Mouse (Mus musculus) forebrain, embryonic 15.5 days (tissue): ENCODE measurements at regions not wholly inside any gene's neighbourhood (a gene's known extent, or its start where the extent isn't known, plus 50 kb on each side); places are given as distances from the start of the nearest gene placed in this dataset.
A peak's percentile ranks its signal among the peaks of the same experiment; 100 is the strongest.

ENCODE experiments used
- ATAC-seq: fragments of 200-750 bp; cut with Nextera tagmentation; replicated peaks from 2 replicates; pipeline ENCODE4 v1.8.0; 2017; ENCODE audit warnings: mild to moderate bottlenecking, moderate TSS enrichment, moderate library complexity
- H3K27ac ChIP-seq: fragments of 300-500 bp; sonication (generic); replicated peaks from 2 replicates; pipeline ENCODE4 v1.5.1; 2015; ENCODE audit warnings: mild to moderate bottlenecking, inconsistent platforms
- H3K27me3 ChIP-seq: fragments of 300-500 bp; sonication (generic); 2 replicates; pipeline ENCODE4 v1.6.1; 2015; ENCODE audit warnings: inconsistent platforms
- H3K36me3 ChIP-seq: fragments of 300-500 bp; sonication (generic); 2 replicates; pipeline ENCODE4 v1.6.1; 2015; ENCODE audit warnings: mild to moderate bottlenecking, inconsistent platforms
- H3K4me1 ChIP-seq: fragments of 300-500 bp; sonication (generic); 2 replicates; pipeline ENCODE4 v1.6.1; 2015; ENCODE audit warnings: inconsistent platforms
- H3K4me2 ChIP-seq: fragments of 300-500 bp; sonication (generic); replicated peaks from 2 replicates; pipeline ENCODE4 v1.6.1; 2015; ENCODE audit warnings: mild to moderate bottlenecking, inconsistent platforms
- H3K4me3 ChIP-seq: fragments of 300-500 bp; sonication (generic); 2 replicates; pipeline ENCODE4 v1.5.1; 2015; ENCODE audit warnings: mild to moderate bottlenecking, inconsistent platforms
- H3K9ac ChIP-seq: fragments of 300-500 bp; sonication (generic); replicated peaks from 2 replicates; pipeline ENCODE4 v1.6.1; 2015; ENCODE audit warnings: mild to moderate bottlenecking, inconsistent platforms
- H3K9me3 ChIP-seq: fragments of 300-500 bp; sonication (generic); 2 replicates; pipeline ENCODE4 v1.6.1; 2016; ENCODE audit warnings: inconsistent platforms
- WGBS: fragments of 180-500 bp; shearing (Covaris S2); methylation state at CpG from one replicate; pipeline ENCODE4 v1.1.7; 2015; ENCODE audit warnings: mixed read lengths; 5-methylcytosine and 5-hydroxymethylcytosine counted together

DNA sequence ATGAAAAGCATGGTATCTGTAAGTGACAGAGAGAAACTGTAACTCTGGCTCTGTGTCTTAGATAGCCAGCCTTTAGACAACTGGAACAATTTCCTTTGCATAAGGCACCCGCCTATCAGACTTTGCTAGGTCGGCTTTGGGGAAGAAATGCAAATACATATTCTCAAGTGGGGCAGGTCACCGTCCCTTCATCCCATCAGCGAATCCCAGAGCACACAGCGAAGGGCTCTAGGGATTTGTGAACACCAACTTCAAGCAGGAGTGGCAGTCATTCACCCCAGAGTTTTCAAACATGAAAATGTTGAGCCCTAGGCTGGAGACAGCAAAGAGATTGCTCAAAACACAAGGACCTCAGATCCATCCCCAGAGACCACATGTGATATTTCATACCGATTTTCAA, 534.5 kb upstream of the Atp11b start:
- Histone ChIP-seq H3K9ac (no peak overlapping the region), H3K4me2 (no peak overlapping the region), H3K27me3 (no peaks in the 10 kb centered on the region), H3K36me3 (no peaks in the 10 kb centered on the region), H3K9me3 (no peaks in the 10 kb centered on the region), H3K27ac (no peak overlapping the region), H3K4me3 (no peak overlapping the region), H3K4me1 (no peaks in the 10 kb centered on the region)
- ATAC-seq = no peak
- 91% methylated on average over 6 of the region's 6 CpGs for WGBS

GRCm38 (mm10) chr3:35221183-35221582, 532.7 kb upstream of the Atp11b start:
- H3K4me1 ChIP-seq = peaks cover 11% of the 10 kb centered on the region
- no peak overlapping the region for H3K27ac ChIP-seq
- WGBS = 41% methylated on average over 3 of the region's 3 CpGs
- H3K9ac ChIP-seq = no peak overlapping the region
- no peak overlapping the region for H3K4me3 ChIP-seq
- H3K4me2 ChIP-seq = no peak overlapping the region
- ATAC-seq = no peak
- no peaks in the 10 kb centered on the region for H3K36me3 ChIP-seq
- H3K27me3 ChIP-seq = no peaks in the 10 kb centered on the region
- no peaks in the 10 kb centered on the region for H3K9me3 ChIP-seq

DNA sequence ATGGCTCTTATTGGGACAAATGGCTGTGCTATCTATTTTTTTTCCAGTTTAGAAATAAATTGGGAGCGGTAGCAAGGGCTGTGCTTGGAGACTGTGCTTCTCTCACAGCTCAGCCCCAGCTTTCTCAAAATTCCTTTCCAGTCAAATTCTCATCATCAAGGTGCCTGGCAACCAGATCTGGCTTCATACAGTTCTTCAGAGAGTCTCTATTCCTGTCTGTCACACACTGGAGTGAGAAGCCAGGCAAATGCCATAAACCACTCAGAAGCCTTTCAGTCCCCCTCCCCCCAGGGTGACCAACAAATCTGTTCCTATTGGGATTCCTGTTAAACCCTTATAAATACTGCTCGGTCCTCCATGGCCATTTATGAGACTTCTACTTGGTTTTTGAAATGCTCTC, 531.7 kb upstream of the Atp11b start:
- H3K4me1 ChIP-seq = peaks cover 11% of the 10 kb centered on the region
- no peaks in the 10 kb centered on the region for H3K36me3 ChIP-seq
- no peaks in the 10 kb centered on the region for H3K9me3 ChIP-seq
- WGBS = 55% methylated on average over 2 of the region's 2 CpGs
- H3K9ac ChIP-seq = no peak overlapping the region
- no peak for ATAC-seq
- H3K4me2 ChIP-seq = no peak overlapping the region
- no peak overlapping the region for H3K4me3 ChIP-seq
- H3K27ac ChIP-seq = no peak overlapping the region
- H3K27me3 ChIP-seq = no peaks in the 10 kb centered on the region

- Histone ChIP-seq H3K27me3 (no peaks in the 10 kb centered on the region), H3K9ac (no peak overlapping the region; the same call in 1 of the 2 replicates), H3K4me2 (peak overlapping the region; percentile 32), H3K4me1 (peaks cover 11% of the 10 kb centered on the region), H3K4me3 (0 out of 2 replicates have a peak overlapping the region, but pooled peaks have one; percentile 8), H3K9me3 (no peaks in the 10 kb centered on the region), H3K27ac (peak overlapping the region; percentile 46; the same call in 1 of the 2 replicates), H3K36me3 (no peaks in the 10 kb centered on the region)
- peak; percentile 91 for ATAC-seq
- WGBS = 9% methylated on average over 12 of the region's 12 CpGs
Measured at GRCm38 (mm10) chr3:35225051-35225701, 528.7 kb upstream of the Atp11b start.

GRCm38 (mm10) chr3:35225774-35226365, 528.0 kb upstream of the Atp11b start:
- Histone ChIP-seq H3K4me1 (peaks cover 11% of the 10 kb centered on the region), H3K36me3 (no peaks in the 10 kb centered on the region), H3K9me3 (no peaks in the 10 kb centered on the region), H3K27ac (peak overlapping the region; percentile 46; the same call in 1 of the 2 replicates), H3K4me3 (no peak overlapping the region), H3K4me2 (peak overlapping the region; percentile 32; the same call in 1 of the 2 replicates), H3K27me3 (no peaks in the 10 kb centered on the region), H3K9ac (no peak overlapping the region)
- 34% methylated on average over 3 of the region's 3 CpGs for WGBS
- peak; percentile 35 for ATAC-seq

- H3K36me3 ChIP-seq = no peaks in the 10 kb centered on the region
- WGBS = 88% methylated on average over 10 of the region's 10 CpGs
- no peak overlapping the region for H3K9ac ChIP-seq
- H3K4me3 ChIP-seq = no peak overlapping the region
- peaks cover 15% of the 10 kb centered on the region for H3K4me1 ChIP-seq
- H3K27ac ChIP-seq = no peak overlapping the region
- no peaks in the 10 kb centered on the region for H3K9me3 ChIP-seq
- no peak overlapping the region for H3K4me2 ChIP-seq
- ATAC-seq = no peak
- H3K27me3 ChIP-seq = no peaks in the 10 kb centered on the region
Measured at GRCm38 (mm10) chr3:35231158-35231928, 522.6 kb upstream of the Atp11b start.

DNA sequence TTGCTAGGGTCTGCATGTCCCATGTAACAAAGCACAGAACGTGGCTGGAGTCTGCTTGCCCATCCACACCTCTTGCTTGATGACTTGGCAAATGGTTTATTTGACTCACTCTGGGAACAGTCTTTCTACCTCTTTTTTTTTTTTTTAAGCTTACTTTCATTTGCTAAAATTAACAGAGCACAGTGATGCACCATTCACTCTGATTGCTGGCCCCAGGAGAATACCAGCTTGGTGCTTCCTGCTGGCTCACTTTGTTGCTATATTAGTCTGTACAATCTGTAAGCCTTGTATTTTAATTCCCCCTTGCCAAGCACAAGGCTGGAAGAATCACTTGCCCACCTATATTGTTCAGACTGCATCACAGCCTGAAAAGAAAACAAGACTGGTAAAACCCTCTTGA, 521.4 kb upstream of the Atp11b start:
- WGBS = 37% methylated on average over 1 of the region's 1 CpGs

GRCm38 (mm10) chr3:35235066-35235465, 518.8 kb upstream of the Atp11b start:
- no peak for ATAC-seq
- Histone ChIP-seq H3K27ac (no peak overlapping the region), H3K4me2 (no peak overlapping the region), H3K36me3 (no peaks in the 10 kb centered on the region), H3K9me3 (no peaks in the 10 kb centered on the region), H3K9ac (no peak overlapping the region), H3K27me3 (no peaks in the 10 kb centered on the region), H3K4me1 (peaks cover 15% of the 10 kb centered on the region), H3K4me3 (no peak overlapping the region)
- 82% methylated on average over 3 of the region's 3 CpGs for WGBS

More for the DNA sequence above, 521.4 kb upstream of the Atp11b start:
- peak overlapping the region; percentile 25; the same call in 1 of the 2 replicates for H3K27ac ChIP-seq
- peaks cover 15% of the 10 kb centered on the region for H3K4me1 ChIP-seq
- H3K9me3 ChIP-seq = no peaks in the 10 kb centered on the region
- no peaks in the 10 kb centered on the region for H3K36me3 ChIP-seq
- H3K27me3 ChIP-seq = no peaks in the 10 kb centered on the region
- H3K4me3 ChIP-seq = no peak overlapping the region
- no peak overlapping the region for H3K9ac ChIP-seq
- no peak for ATAC-seq
- no peak overlapping the region for H3K4me2 ChIP-seq

- Histone ChIP-seq H3K27me3 (no peaks in the 10 kb centered on the region), H3K4me1 (peaks cover 15% of the 10 kb centered on the region), H3K9me3 (no peaks in the 10 kb centered on the region), H3K4me2 (no peak overlapping the region), H3K36me3 (no peaks in the 10 kb centered on the region), H3K27ac (no peak overlapping the region), H3K9ac (no peak overlapping the region), H3K4me3 (no peak overlapping the region)
- WGBS = 49% methylated on average over 5 of the region's 5 CpGs
- ATAC-seq = no peak
Measured at GRCm38 (mm10) chr3:35235772-35236171, 518.1 kb upstream of the Atp11b start.

- Histone ChIP-seq H3K4me1 (peaks cover 13% of the 10 kb centered on the region), H3K4me3 (no peak overlapping the region), H3K36me3 (no peaks in the 10 kb centered on the region), H3K27ac (no peak overlapping the region), H3K4me2 (no peak overlapping the region), H3K27me3 (no peaks in the 10 kb centered on the region), H3K9ac (no peak overlapping the region), H3K9me3 (no peaks in the 10 kb centered on the region)
- 86% methylated on average over 6 of the region's 6 CpGs for WGBS
- no peak for ATAC-seq
Measured at GRCm38 (mm10) chr3:35237342-35237741, 516.6 kb upstream of the Atp11b start.

DNA sequence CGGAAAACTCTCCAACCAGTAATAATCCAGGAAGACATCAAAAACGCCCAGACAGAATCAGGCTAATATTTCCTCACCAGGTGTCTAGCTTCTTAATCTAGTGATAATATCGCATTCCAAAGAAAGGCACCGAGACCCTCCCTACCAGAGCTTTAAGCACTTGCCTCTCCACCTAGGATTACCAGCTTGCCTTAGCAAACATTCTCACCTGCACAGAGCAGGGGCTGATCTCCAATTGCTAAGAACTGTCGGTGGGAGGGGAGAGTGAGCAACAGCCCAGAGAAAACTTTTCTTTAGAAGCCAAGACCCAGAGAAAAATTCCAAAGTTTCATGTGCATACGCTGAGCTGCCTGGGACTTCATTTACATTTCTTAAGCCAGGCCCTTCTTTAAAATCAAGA, 511.6 kb upstream of the Atp11b start:
- H3K9ac ChIP-seq = no peak overlapping the region
- H3K4me3 ChIP-seq = no peak overlapping the region
- H3K4me2 ChIP-seq = no peak overlapping the region
- no peak for ATAC-seq
- peaks cover 18% of the 10 kb centered on the region for H3K4me1 ChIP-seq
- H3K36me3 ChIP-seq = no peaks in the 10 kb centered on the region
- 27% methylated on average over 6 of the region's 6 CpGs for WGBS
- no peak overlapping the region for H3K27ac ChIP-seq
- no peaks in the 10 kb centered on the region for H3K27me3 ChIP-seq
- no peaks in the 10 kb centered on the region for H3K9me3 ChIP-seq

- Histone ChIP-seq H3K27me3 (no peaks in the 10 kb centered on the region), H3K9ac (no peak overlapping the region), H3K4me3 (no peak overlapping the region), H3K36me3 (no peaks in the 10 kb centered on the region), H3K4me2 (no peak overlapping the region), H3K27ac (no peak overlapping the region), H3K4me1 (peaks cover 18% of the 10 kb centered on the region), H3K9me3 (no peaks in the 10 kb centered on the region)
- peak; percentile 47 for ATAC-seq
- 61% methylated on average over 10 of the region's 10 CpGs for WGBS
Measured at GRCm38 (mm10) chr3:35242871-35243529, 510.9 kb upstream of the Atp11b start.
